Mouse (Mus musculus) left cerebral cortex, postnatal 10 days (tissue): Measurements from ENCODE around the gene Ppme1. TPM values are rescaled to one million over a fixed set of nuclear protein-coding genes. Genes with fewer than 3 reads are reported as not detected.
A peak's percentile ranks its signal among the peaks of the same experiment; 100 is the strongest.

Experiments used
- DNase-seq, 2 experiments: peaks; one replicate each; pipeline ENCODE4 v3.0.0; 2021 to 2022; ENCODE audit warnings: low spot score in 2 of 2, mixed read lengths in 1 of 2; ENCODE audit errors: extremely low spot score in 1 of 2
- intact Hi-C: fragments of 180-260 bp; cut with DNase I; formaldehyde crosslinking; loops from one replicate; pipeline ENCODE4 v1.15.1; 2025
- total RNA-seq, 2 experiments: library from RNA; stranded (reverse); gene quantifications; 2 replicates each; pipeline ENCODE4 v1.2.3; 2021

The Ppme1 gene
- total RNA-seq, 2 experiments from 2014 or later, result 125 to 131 TPM

GRCm38 (mm10) chr7:100335921-100336320 lies 36.2 kb downstream of the Ppme1 start:
- no peak for DNase-seq

GRCm38 (mm10) chr7:100331269-100331668 lies 40.8 kb downstream of the Ppme1 start:
- no peak for DNase-seq
- intact Hi-C loops, result loop anchor here (10.0 kb wide), 1 partner anchor 84 kb away; no protein-coding TSS in a partner anchor

More at GRCm38 (mm10) chr7:100335921-100336320, 36.2 kb downstream of the Ppme1 start:
- intact Hi-C loops, result loop anchor here (10.0 kb wide), 1 partner anchor 79 kb away; no protein-coding TSS in a partner anchor

- DNase-seq, result no peak
- intact Hi-C loops, result no loop called here
These were observed 43.5 kb downstream of the Ppme1 start for GRCm38 (mm10) chr7:100328636-100329035.

- DNase-seq, result no peak
- intact Hi-C loops, result no loop called here
These were observed 44.6 kb downstream of the Ppme1 start for GRCm38 (mm10) chr7:100327514-100327913.

- intact Hi-C loops, result loop anchor here (2.0 kb wide), 1 partner anchor 47 kb away; no protein-coding TSS in a partner anchor
- DNase-seq, result peak in 1 of 2 experiments; percentile 49
These were observed 46.6 kb downstream of the Ppme1 start for GRCm38 (mm10) chr7:100325482-100325881.

- intact Hi-C loops, result loop anchor here (2.0 kb wide), 1 partner anchor 45 kb away; no protein-coding TSS in a partner anchor
- no peak for DNase-seq
These were observed 48.4 kb downstream of the Ppme1 start for GRCm38 (mm10) chr7:100323721-100324120.

GRCm38 (mm10) chr7:100317534-100317933 lies 54.6 kb downstream of the Ppme1 start:
- intact Hi-C loops, result no loop called here
- no peak for DNase-seq

GRCm38 (mm10) chr7:100316924-100317323 lies 55.2 kb downstream of the Ppme1 start:
- no peak for DNase-seq
- intact Hi-C loops, result no loop called here

- DNase-seq, result no peak
- intact Hi-C loops, result no loop called here
These were observed 59.4 kb downstream of the Ppme1 start for GRCm38 (mm10) chr7:100312716-100313115.

GRCm38 (mm10) chr7:100310290-100310689 lies 61.8 kb downstream of the Ppme1 start:
- intact Hi-C loops, result no loop called here
- no peak for DNase-seq

GRCm38 (mm10) chr7:100309679-100310078 lies 62.4 kb downstream of the Ppme1 start:
- no peak for DNase-seq
- intact Hi-C loops, result no loop called here

- no peak for DNase-seq
These were observed 62.9 kb downstream of the Ppme1 start for GRCm38 (mm10) chr7:100309216-100309615.

GRCm38 (mm10) chr7:100307872-100308653 lies 64.0 kb downstream of the Ppme1 start:
- DNase-seq, result peak; percentile 71 to 77
- intact Hi-C loops, result no loop called here

More at GRCm38 (mm10) chr7:100309216-100309615, 62.9 kb downstream of the Ppme1 start:
- intact Hi-C loops, result no loop called here

GRCm38 (mm10) chr7:100305894-100306293 lies 66.2 kb downstream of the Ppme1 start:
- intact Hi-C loops, result no loop called here
- no peak for DNase-seq

GRCm38 (mm10) chr7:100302316-100302715 lies 69.8 kb downstream of the Ppme1 start:
- intact Hi-C loops, result no loop called here
- peak; percentile 57 to 64 for DNase-seq

- DNase-seq, result no peak
These were observed 70.7 kb downstream of the Ppme1 start for GRCm38 (mm10) chr7:100301390-100301789.

GRCm38 (mm10) chr7:100298861-100299510 lies 73.1 kb downstream of the Ppme1 start:
- intact Hi-C loops, result no loop called here
- no peak for DNase-seq

More at GRCm38 (mm10) chr7:100301390-100301789, 70.7 kb downstream of the Ppme1 start:
- intact Hi-C loops, result no loop called here

- no peak for DNase-seq
- intact Hi-C loops, result no loop called here
These were observed 75.4 kb downstream of the Ppme1 start for GRCm38 (mm10) chr7:100296699-100297098.

GRCm38 (mm10) chr7:100295745-100296144 lies 76.4 kb downstream of the Ppme1 start:
- intact Hi-C loops, result no loop called here
- DNase-seq, result no peak

- DNase-seq, result no peak
- intact Hi-C loops, result no loop called here
These were observed 78.6 kb downstream of the Ppme1 start for GRCm38 (mm10) chr7:100293546-100293945.
